Mouse (Mus musculus): ENCODE measurements around the gene Rnf31. TPM values are rescaled to one million over a fixed set of nuclear protein-coding genes. Genes with fewer than 3 reads are reported as not detected.

Rnf31 gene
- total and polyA plus RNA-seq, 2 experiments from 2014 or later = 18.9 to 24.2 TPM

DNA sequence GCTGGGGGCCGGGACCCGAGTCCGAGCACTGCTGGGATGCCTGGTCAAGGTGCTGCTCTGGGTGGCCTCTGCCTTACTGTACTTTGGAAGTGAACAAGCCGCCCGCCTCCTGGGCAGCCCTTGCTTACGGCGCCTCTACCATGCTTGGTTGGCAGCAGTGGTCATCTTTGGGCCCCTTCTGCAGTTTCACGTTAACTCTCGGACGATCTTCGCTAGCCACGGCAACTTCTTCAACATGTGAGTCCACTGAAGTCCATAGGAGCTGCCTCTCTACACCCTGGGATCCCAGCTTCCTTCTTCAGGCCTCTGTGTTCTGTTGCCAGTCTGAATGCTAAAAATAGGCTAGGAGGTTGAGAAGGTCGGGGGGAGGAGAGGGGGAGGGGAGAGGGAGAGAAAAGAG, 15.8 kb upstream of the Rnf31 start:
- H3K4me2 ChIP-seq (ENCODE audit: low read depth) = no peak overlapping the region
- WGBS = 81% methylated on average over 13 of the region's 13 CpGs
- no peaks in the 10 kb centered on the region for H3K9me3 ChIP-seq (ENCODE audit: low read length)
- H3K9ac ChIP-seq = no peak overlapping the region
- H3K36me3 ChIP-seq (ENCODE audit: insufficient read depth) = peaks cover 10% of the 10 kb centered on the region; the same call in 1 of the 2 replicates
- H3K27me3 ChIP-seq (ENCODE audit: insufficient read depth, low read length) = no peaks in the 10 kb centered on the region
- no peaks in the 10 kb centered on the region; the same call in 1 of the 2 replicates for H3K4me1 ChIP-seq (ENCODE audit: insufficient read depth)
- no peak for ATAC-seq
- no peak overlapping the region for H3K4me3 ChIP-seq (ENCODE audit: low read depth, low read length)
- no peak for TF ChIP-seq CTCF (IDR thresholded peaks at IDR 0.05; ENCODE audit: low read depth)
- H3K27ac ChIP-seq (ENCODE audit: low read depth, low read length) = no peak overlapping the region
- no peak for DNase-seq

DNA sequence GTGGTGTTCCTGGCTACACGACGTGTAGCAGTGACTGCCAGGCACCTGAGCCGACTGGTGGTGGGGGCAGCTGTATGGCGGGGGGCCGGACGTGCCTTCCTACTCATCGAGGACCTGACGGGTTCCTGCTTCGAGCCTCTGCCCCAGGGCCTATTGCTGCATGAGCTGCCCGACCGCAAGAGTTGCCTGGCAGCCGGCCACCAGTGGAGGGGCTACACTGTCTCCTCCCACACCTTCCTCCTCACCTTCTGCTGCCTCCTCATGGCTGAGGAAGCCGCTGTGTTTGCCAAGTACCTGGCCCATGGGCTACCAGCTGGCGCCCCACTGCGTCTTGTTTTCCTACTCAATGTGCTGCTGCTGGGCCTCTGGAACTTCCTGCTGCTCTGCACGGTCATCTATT, 15.1 kb upstream of the Rnf31 start:
- peaks cover 14% of the 10 kb centered on the region for H3K36me3 ChIP-seq (ENCODE audit: insufficient read depth)
- no peak overlapping the region for H3K4me3 ChIP-seq (ENCODE audit: low read depth, low read length)
- no peak for DNase-seq
- H3K4me1 ChIP-seq (ENCODE audit: insufficient read depth) = no peaks in the 10 kb centered on the region; the same call in 1 of the 2 replicates
- no peak for ATAC-seq
- no peak overlapping the region for H3K27ac ChIP-seq (ENCODE audit: low read depth, low read length)
- no peak overlapping the region for H3K4me2 ChIP-seq (ENCODE audit: low read depth)
- no peak overlapping the region for H3K9ac ChIP-seq
- TF ChIP-seq CTCF (IDR thresholded peaks at IDR 0.05; ENCODE audit: low read depth) = no peak
- 80% methylated on average over 16 of the region's 16 CpGs for WGBS
- H3K27me3 ChIP-seq (ENCODE audit: insufficient read depth, low read length) = no peaks in the 10 kb centered on the region
- H3K9me3 ChIP-seq (ENCODE audit: low read length) = no peaks in the 10 kb centered on the region

DNA sequence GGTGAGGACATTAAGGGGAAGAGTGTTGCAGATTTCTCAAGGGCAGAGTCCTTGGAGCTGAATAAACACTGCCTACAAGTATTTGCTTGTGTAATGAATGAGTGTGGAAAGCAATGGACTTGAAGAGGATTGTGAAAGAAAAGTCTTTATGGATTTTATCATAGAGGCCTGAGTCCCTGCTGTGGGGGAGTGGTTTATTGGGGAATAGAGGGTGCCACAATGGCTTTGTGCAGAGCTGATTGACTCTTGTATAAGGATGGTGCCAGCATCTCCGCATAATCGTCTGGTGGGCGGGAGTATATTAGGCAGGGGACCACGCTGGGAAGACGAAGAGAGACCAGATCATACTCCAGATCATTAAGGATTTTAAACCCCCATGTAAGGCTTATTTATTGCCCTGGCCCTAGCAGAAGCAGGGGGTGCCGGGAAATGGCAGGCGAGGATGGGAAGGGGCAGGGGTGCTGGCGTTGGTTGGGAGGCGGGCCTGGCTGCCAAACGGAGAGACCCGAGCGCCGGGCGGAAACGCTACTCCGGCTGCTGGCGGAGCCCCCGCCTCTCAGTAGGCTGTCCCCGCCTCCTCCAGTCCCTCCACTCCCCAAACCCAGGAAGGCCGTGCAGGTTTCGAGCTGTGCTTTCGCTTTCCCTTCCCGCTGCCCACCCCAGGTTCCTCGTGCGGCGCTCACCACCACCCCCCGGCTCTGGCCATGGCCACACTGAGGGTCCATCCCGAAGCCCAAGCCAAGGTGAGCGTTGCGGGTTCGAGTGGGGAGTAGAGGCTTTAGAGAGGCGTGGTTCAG, 13.4 kb upstream of the Rnf31 start, which contains the start of gene Psme1:
Psme1 (plus strand) TSS at position 253 of the 797 bp plus-strand sequence.
- WGBS = under 1% methylated on average over 32 of the region's 32 CpGs
- peak; percentile 96 for ATAC-seq
- H3K4me2 ChIP-seq (ENCODE audit: low read depth) = peak within 1 kb of the TSS; percentile 73

DNA sequence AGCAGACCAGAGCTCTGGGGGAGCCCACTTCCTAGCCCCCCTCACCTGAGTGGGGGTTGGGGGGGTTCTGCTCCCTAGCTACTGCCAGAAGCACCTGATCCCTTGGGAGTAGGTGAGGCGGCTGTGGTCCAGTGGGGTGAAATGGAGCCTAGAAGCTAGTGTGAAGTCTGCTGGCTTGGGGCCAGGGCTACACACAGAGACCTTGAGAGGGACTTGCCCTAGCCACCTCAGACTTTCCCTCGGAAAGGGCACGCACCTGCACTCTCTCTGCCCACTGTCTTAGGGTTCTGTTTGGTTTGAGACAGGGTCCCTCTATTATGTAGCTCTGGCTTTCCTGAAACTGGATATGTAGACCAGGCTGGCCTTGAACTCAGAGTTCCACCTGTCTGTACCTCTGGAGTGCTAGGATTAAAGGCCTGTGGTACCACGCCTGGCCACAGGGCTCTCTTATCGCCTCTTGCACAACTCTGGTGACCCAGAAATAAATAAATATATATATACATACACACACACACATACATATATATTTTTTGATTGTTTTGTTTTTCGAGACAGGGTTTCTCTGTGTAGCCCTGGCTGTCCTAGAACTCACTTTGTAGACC, 12.7 kb upstream of the Rnf31 start:
- H3K9me3 ChIP-seq (ENCODE audit: low read length) = no peaks in the 10 kb centered on the region
- WGBS = 31% methylated on average over 6 of the region's 6 CpGs
- no peak; the same call in 1 of the 2 replicates for ATAC-seq

More for the DNA sequence above, 13.4 kb upstream of the Rnf31 start, which contains the start of gene Psme1:
- peak within 1 kb of the TSS; percentile 76 for H3K9ac ChIP-seq
- H3K27ac ChIP-seq (ENCODE audit: low read depth, low read length) = peak within 1 kb of the TSS; percentile 82
- H3K36me3 ChIP-seq (ENCODE audit: insufficient read depth) = peaks cover 19% of the 10 kb centered on the region
- DNase-seq = peak; percentile 89
- H3K9me3 ChIP-seq (ENCODE audit: low read length) = no peaks in the 10 kb centered on the region
- TF ChIP-seq CTCF (IDR thresholded peaks at IDR 0.05; ENCODE audit: low read depth) = no peak
- H3K4me1 ChIP-seq (ENCODE audit: insufficient read depth) = no peaks in the 10 kb centered on the region; the same call in 1 of the 2 replicates
- peak within 1 kb of the TSS; percentile 54 for H3K4me3 ChIP-seq (ENCODE audit: low read depth, low read length)
- H3K27me3 ChIP-seq (ENCODE audit: insufficient read depth, low read length) = no peaks in the 10 kb centered on the region

DNA sequence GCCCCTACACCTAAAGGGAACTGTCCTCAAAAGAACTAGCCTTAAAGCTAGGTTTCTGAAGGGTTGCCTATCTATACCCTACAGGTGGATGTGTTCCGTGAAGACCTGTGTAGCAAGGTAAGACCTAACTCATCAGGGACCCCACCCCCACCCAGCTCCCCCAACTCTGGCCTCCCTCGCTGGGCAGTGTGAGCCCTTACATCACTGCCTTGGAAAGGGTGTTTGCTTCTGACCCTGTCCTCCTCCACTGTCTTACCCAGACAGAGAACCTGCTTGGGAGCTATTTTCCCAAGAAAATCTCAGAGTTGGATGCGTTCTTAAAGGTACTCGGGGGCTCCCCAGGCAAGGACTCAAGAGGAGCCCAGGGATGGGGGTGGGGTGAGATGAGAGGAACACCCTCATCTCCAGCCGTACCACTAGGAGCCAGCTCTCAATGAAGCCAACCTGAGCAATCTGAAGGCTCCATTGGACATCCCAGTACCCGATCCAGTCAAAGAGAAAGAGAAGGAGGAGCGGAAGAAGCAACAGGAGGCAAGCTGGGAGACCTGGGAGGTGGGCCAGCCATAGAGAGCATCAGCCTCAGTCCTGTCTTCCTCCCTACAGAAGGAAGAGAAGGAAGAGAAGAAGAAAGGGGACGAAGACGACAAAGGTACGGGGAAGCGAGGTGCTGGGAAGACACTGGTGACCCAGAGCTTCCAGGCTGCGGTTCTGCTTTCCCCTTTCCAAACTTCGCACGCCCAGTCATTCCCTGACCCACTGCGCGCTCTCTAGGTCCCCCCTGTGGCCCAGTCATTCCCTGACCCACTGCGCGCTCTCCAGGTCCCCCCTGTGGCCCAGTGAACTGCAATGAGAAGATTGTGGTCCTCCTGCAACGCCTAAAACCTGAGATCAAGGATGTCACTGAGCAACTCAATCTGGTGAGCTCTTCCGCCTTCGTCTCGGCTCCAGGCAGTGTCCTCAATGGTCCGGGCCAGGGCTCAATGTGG, 11.7 kb upstream of the Rnf31 start:
- no peak overlapping the region for H3K9ac ChIP-seq
- ATAC-seq = no peak
- TF ChIP-seq CTCF (IDR thresholded peaks at IDR 0.05; ENCODE audit: low read depth) = no peak
- H3K4me3 ChIP-seq (ENCODE audit: low read depth, low read length) = no peak overlapping the region
- H3K4me1 ChIP-seq (ENCODE audit: insufficient read depth) = no peaks in the 10 kb centered on the region; the same call in 1 of the 2 replicates
- WGBS = 87% methylated on average over 23 of the region's 23 CpGs
- no peaks in the 10 kb centered on the region for H3K27me3 ChIP-seq (ENCODE audit: insufficient read depth, low read length)
- DNase-seq = no peak
- H3K4me2 ChIP-seq (ENCODE audit: low read depth) = no peak overlapping the region
- no peaks in the 10 kb centered on the region for H3K9me3 ChIP-seq (ENCODE audit: low read length)
- H3K27ac ChIP-seq (ENCODE audit: low read depth, low read length) = no peak overlapping the region
- peaks cover 19% of the 10 kb centered on the region for H3K36me3 ChIP-seq (ENCODE audit: insufficient read depth)

More for the DNA sequence above, 12.7 kb upstream of the Rnf31 start:
- DNase-seq = no peak
- no peak for TF ChIP-seq CTCF (IDR thresholded peaks at IDR 0.05; ENCODE audit: low read depth)
- H3K36me3 ChIP-seq (ENCODE audit: insufficient read depth) = peaks cover 19% of the 10 kb centered on the region
- H3K9ac ChIP-seq = peak overlapping the region; percentile 76
- no peaks in the 10 kb centered on the region; the same call in 1 of the 2 replicates for H3K4me1 ChIP-seq (ENCODE audit: insufficient read depth)
- H3K27me3 ChIP-seq (ENCODE audit: insufficient read depth, low read length) = no peaks in the 10 kb centered on the region
- H3K4me2 ChIP-seq (ENCODE audit: low read depth) = peak overlapping the region; percentile 73
- H3K27ac ChIP-seq (ENCODE audit: low read depth, low read length) = peak overlapping the region; percentile 82
- peak overlapping the region; percentile 54 for H3K4me3 ChIP-seq (ENCODE audit: low read depth, low read length)

DNA sequence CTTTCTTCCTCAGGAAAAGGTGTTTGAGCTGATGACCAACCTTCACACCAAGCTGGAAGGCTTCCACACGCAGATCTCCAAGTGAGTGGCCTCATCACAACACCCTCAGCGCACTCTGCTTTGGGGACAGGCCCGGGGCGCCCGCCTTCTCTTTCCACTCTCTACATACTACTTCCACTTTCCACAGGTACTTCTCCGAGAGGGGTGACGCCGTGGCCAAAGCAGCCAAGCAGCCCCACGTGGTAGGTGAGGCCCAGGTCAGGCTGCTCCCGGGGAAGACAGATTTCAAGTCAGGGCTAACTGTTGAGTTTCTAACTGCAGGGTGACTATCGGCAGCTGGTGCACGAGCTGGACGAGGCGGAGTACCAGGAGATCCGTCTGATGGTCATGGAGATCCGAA, 10.8 kb upstream of the Rnf31 start:
- no peak overlapping the region for H3K4me3 ChIP-seq (ENCODE audit: low read depth, low read length)
- no peaks in the 10 kb centered on the region for H3K27me3 ChIP-seq (ENCODE audit: insufficient read depth, low read length)
- H3K36me3 ChIP-seq (ENCODE audit: insufficient read depth) = peaks cover 19% of the 10 kb centered on the region
- ATAC-seq (no peak), DNase-seq (no peak)
- no peak overlapping the region for H3K27ac ChIP-seq (ENCODE audit: low read depth, low read length)
- H3K4me1 ChIP-seq (ENCODE audit: insufficient read depth) = no peaks in the 10 kb centered on the region; the same call in 1 of the 2 replicates
- no peak overlapping the region for H3K9ac ChIP-seq
- TF ChIP-seq CTCF (IDR thresholded peaks at IDR 0.05; ENCODE audit: low read depth) = no peak
- no peak overlapping the region for H3K4me2 ChIP-seq (ENCODE audit: low read depth)
- no peaks in the 10 kb centered on the region for H3K9me3 ChIP-seq (ENCODE audit: low read length)
- WGBS = 94% methylated on average over 16 of the region's 16 CpGs

All from forebrain, postnatal 0 days (tissue).